In genomic region chr4:108406861-108407401, GRCm38 (mm10) we compare ENCODE assay signal across 8 mouse cellular contexts. TPM values are rescaled to one million over a fixed set of nuclear protein-coding genes. Genes with fewer than 3 reads are reported as not detected.
A peak's percentile ranks its signal among the peaks of the same experiment; 100 is the strongest.
DNase-seq lines count a peak whose midpoint lies in the region; ATAC-seq and TF ChIP-seq lines count a peak whose summit lies in the region.

TSS of gene Gpx7 (minus strand) at chr4:108406961.

- peaks cover 3% of the 10 kb centered on the region; the same call in 1 of the 2 replicates for H3K9me3 ChIP-seq in limb, embryonic 12.5 days

- TF ChIP-seq POLR2A in kidney, adult 2 months (IDR thresholded peaks at IDR 0.05; ENCODE audit: low read depth, low read length) = no peak
- no peak for TF ChIP-seq POLR2A in brain, embryonic 14.5 days (IDR thresholded peaks at IDR 0.05; ENCODE audit: borderline replicate concordance, extremely low read depth, insufficient read depth, insufficient read length, poor library complexity, severe bottlenecking)

- 38% methylated on average over 15 of the region's 15 CpGs for WGBS in kidney, adult 2 months
- 6% methylated on average over 15 of the region's 15 CpGs for WGBS in limb, embryonic 12.5 days

- H3K36me3 ChIP-seq in kidney, adult 2 months (ENCODE audit: control insufficient read depth, insufficient read depth, low read length) = no peaks in the 10 kb centered on the region
- peaks cover 15% of the 10 kb centered on the region for H3K36me3 ChIP-seq in limb, embryonic 12.5 days

- TF ChIP-seq CTCF in kidney, adult 2 months (conservative IDR thresholded peaks at IDR 0.05; ENCODE audit: insufficient read depth, insufficient read length, low read depth, low read length) = no peak
- TF ChIP-seq CTCF in brain, embryonic 14.5 days (IDR thresholded peaks at IDR 0.05; ENCODE audit: borderline replicate concordance, extremely low read depth, insufficient read depth, insufficient read length) = no peak

- H3K27me3 ChIP-seq in kidney, adult 2 months (replicated peaks; ENCODE audit: control insufficient read depth, insufficient read depth, low read length) = no peaks in the 10 kb centered on the region
- H3K27me3 ChIP-seq in limb, embryonic 12.5 days = no peaks in the 10 kb centered on the region

- no peak for ATAC-seq in limb, embryonic 12.5 days (ENCODE audit: insufficient number of reproducible peaks, insufficient read depth, low FRiP score, low TSS enrichment, low read depth)

- intact Hi-C loops in gastrocnemius, postnatal 14 days (cut with DNase I; ENCODE audit: low total_unique reads) = loop anchor here (5.0 kb wide), 1 partner anchor 50 kb away; the partner anchor contains the start of gene Tut4

- DNase-seq in kidney, adult 2 months = no peak
- DNase-seq in kidney, postnatal 36 days = no peak
- DNase-seq in brain, embryonic 14.5 days (ENCODE audit: low read depth) = peak; percentile 51
- DNase-seq in gastrocnemius, postnatal 14 days = peak; percentile 9
- peak; percentile 59 for DNase-seq in neural tube, embryonic 10.5 days (ENCODE audit: extremely low spot score, low spot score)
- DNase-seq in left cerebral cortex, adult 11 months (ENCODE audit: low spot score) = no peak
- no peak for DNase-seq in cerebellum, postnatal 14 days

- peak within 1 kb of the TSS; percentile 58 for H3K4me3 ChIP-seq in kidney, adult 2 months (ENCODE audit: insufficient read depth, low read depth, low read length)
- H3K4me3 ChIP-seq in limb, embryonic 12.5 days (replicated peaks) = peak within 1 kb of the TSS; percentile 46

- peak within 1 kb of the TSS; percentile 74 for H3K9ac ChIP-seq in limb, embryonic 12.5 days (replicated peaks)

- H3K27ac ChIP-seq in kidney, adult 2 months (ENCODE audit: insufficient read depth, low read depth, low read length) = peak within 1 kb of the TSS; percentile 76
- H3K27ac ChIP-seq in limb, embryonic 12.5 days = peak within 1 kb of the TSS; percentile 90

- no peaks in the 10 kb centered on the region for H3K4me1 ChIP-seq in kidney, adult 2 months (ENCODE audit: control insufficient read depth, insufficient read depth, low read length)
- peaks cover 36% of the 10 kb centered on the region for H3K4me1 ChIP-seq in limb, embryonic 12.5 days (replicated peaks)

- peak within 1 kb of the TSS; percentile 73 for H3K4me2 ChIP-seq in limb, embryonic 12.5 days

RNA-seq across cellular contexts. Expression of gene Gpx7, which starts in this region (rescaled TPM):
- 6.2 and 7.5 TPM in 2 replicates for polyA plus RNA-seq in kidney, adult 2 months (2012; rRNA removed)
- polyA plus RNA-seq in brain, embryonic 14.5 days (2012; rRNA removed) = 24.7 and 27.2 TPM in 2 replicates
- total RNA-seq in gastrocnemius, postnatal 14 days (2021) = 10 to 100 TPM; 12.8 to 17.8 TPM
- 62.0 and 62.9 TPM in 2 replicates for polyA plus RNA-seq in limb, embryonic 12.5 days (2016; fragmentation: Nextera tagmentation; extraction: Ambion mirVana)

Comparison
In these comparisons a context has a peak if more than half of its experiments do, and no peak if none do; other contexts are left out.
1. DNase-seq: peak in brain, embryonic 14.5 days (single experiment), gastrocnemius, postnatal 14 days (single experiment) and neural tube, embryonic 10.5 days (single experiment); none in kidney, adult 2 months (single experiment), kidney, postnatal 36 days (0 of 2), left cerebral cortex, adult 11 months (single experiment) and cerebellum, postnatal 14 days (0 of 2).